Mouse (Mus musculus) 3134 (cell line): ENCODE data around the gene Lrrc41.

ENCODE experiments used
- DNase-seq: peaks from one replicate; pipeline ENCODE4 v3.0.0-alpha.2; 2011; ENCODE audit warnings: low spot score; ENCODE audit not compliant: insufficient read length; ENCODE audit errors: extremely low read depth

Lrrc41 gene

GRCm38 (mm10) chr4:116074861-116075620, at the start of gene Lrrc41, which contains the start of gene Uqcrh:
Gene Lrrc41, plus strand, starts transcription at chr4:116075269.
Gene Uqcrh, minus strand, starts transcription at chr4:116075071.
- DNase-seq = peak; percentile 90

DNA sequence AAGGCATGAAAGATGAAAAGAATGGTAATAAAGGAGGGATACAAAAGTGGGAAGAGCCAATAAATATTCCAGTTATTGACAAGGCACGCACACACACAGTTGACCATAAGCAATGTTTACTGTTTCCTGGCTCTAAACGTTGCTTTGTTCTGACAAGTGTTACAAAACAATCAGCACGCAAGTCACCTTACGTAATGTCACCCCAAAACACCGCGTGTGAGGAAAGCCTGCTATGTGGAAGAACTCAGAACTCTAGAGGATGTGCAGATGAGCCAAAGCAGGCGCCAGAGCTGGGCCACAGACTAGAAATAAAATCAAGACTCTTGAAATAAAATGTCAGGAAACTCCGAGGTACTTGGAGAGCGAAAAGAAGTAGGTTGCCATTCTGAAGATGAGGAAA, 42.2 kb upstream of the Lrrc41 start:
- no peak for DNase-seq

GRCm38 (mm10) chr4:116033374-116033773, 41.7 kb upstream of the Lrrc41 start:
- DNase-seq = no peak

DNA sequence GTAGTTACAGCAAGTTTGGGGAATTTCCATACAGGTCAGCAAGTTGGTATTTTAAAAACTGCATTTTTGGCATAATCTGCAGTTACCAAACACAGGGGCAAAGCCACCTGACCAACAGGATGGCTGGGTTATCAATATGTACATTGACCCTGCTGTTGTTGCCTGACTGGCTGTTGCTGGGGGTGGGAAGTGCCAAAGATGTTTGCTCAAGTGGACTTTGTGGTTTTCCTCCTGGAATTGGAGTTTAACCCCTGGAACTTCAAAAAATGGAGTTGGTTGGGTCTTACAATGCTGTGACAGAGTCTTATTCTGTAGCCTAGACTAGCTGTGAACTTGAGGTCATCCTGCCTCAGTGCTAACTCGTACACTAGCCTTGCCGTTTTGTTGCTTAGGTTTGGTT, 34.6 kb upstream of the Lrrc41 start:
- no peak for DNase-seq

- no peak for DNase-seq
These were observed 32.9 kb upstream of the Lrrc41 start for GRCm38 (mm10) chr4:116042186-116042585.

GRCm38 (mm10) chr4:116046604-116047003, 28.5 kb upstream of the Lrrc41 start:
- DNase-seq = no peak

GRCm38 (mm10) chr4:116047681-116048080, 27.4 kb upstream of the Lrrc41 start:
- no peak for DNase-seq

DNA sequence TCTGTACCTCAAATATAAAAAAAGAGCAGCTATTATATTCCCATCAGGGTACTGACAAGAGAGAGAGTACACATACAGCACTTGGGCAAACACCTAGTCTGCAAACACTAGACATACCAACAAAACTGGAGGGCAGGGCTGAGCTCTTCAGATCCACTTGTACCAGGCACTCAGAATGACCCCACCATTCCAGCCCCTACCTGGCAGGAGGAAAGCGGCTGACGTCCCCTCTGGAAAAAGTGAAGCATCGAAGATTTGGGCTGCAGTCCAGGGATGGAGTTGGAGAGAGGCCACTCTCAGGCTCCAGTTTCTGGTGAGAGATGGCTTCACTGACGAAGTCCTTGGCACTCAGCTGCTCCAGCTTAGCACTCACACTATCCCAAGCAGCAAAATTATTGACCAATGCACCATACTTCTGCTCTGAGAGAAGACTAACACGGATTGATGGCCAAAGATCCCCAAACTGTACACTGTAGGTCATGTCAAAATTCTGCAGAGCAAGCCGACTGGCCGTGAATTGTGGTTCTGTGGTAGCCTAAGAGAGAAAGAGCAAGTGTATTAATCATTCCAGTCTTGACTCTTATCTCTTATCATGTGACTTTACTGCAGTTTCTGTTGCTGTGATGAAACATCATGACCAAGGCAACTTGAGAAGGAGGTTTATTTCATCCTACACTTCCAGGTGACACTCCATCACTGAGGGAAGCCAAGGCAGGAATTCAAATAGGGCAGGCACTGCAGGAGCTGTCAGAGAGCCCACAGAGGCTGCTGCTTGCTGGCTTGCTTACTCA, 26.7 kb upstream of the Lrrc41 start:
- no peak for DNase-seq

GRCm38 (mm10) chr4:116049211-116049610, 25.9 kb upstream of the Lrrc41 start:
- no peak for DNase-seq

GRCm38 (mm10) chr4:116052526-116053293, 22.4 kb upstream of the Lrrc41 start:
- DNase-seq = no peak

DNA sequence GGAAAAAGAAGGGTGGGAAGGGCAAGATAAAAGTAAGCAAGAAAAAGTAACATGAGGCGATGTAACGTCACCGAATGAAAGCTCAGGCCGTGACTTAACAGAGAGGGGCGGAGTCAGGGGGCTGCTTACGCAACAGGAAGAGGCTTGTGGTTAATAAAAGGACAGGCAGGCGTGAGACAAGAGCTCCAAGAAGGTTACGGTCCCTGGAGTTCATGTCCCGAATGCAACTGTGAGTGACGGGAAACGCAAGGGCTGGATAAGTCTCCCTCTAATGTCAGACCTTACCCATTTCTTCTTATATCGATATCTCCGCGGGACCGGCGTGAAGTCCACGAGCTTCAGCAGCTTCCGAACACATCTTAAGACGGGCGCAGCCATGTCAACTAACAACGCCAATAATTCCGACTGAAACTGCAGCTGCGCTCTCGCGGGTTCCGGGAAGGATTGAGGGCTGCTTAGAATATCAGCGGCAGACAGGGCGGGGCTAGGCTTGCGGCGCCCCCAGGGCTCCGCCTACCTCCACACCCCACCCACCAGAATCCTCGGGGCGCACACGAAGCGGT, 21.6 kb upstream of the Lrrc41 start, which contains the start of gene Nsun4:
TSS of gene Nsun4 (minus strand) at position 478 of the 563 bp plus-strand sequence.
- DNase-seq = peak; percentile 95

DNA sequence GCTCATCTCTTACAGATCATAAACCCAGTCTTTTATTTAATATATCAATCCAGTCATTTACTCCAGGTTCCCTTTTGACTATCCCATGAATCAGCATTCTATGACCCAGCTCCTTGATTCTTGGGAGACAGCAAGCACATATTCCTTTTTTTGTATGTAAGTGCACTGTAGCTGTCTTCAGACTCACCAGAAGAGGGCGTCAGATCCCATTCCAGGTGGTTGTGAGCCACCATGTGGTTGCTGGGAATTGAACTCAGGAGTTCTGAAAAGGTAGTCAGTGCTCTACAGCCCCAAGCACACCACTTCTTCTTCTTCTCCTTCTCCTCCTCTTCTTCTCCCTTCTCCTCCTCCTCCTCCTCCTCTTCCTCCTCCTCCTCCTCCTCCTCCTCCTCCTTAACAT, 17.5 kb upstream of the Lrrc41 start:
- no peak for DNase-seq

DNA sequence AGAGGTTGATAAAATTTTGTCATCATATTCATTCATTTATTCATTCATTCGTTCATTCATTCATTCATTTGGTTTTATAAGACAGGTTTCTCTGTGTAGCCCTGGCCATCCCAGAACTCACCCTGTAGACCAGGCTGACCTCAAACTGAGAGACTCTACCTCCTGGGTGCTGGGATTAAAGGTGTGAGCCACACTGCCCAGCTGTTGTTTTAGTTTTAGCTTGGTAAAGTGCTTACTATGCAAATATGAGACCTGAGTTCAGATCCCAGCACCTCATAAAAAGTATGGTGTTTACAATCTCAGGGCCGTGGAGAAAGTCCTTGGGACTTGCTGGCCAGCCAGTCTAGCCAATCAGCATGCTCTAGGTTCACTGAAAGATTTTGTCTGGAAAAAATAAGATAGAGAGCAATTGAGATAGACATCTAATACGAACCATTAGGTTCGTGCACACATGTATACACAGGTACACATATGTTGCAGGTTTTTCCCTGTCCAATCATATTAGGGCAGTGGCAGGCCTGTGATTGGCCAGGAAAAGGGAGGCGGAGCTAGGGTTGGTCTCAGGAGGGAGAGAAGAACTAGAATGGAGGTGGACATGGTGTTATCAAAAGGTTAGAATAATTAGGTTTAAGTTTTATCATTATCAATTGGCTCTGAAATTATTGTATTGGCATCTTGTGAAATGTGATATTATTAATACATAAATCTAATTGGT, 15.9 kb upstream of the Lrrc41 start:
- DNase-seq = no peak

GRCm38 (mm10) chr4:116063855-116064254, 11.2 kb upstream of the Lrrc41 start:
- DNase-seq = no peak

DNA sequence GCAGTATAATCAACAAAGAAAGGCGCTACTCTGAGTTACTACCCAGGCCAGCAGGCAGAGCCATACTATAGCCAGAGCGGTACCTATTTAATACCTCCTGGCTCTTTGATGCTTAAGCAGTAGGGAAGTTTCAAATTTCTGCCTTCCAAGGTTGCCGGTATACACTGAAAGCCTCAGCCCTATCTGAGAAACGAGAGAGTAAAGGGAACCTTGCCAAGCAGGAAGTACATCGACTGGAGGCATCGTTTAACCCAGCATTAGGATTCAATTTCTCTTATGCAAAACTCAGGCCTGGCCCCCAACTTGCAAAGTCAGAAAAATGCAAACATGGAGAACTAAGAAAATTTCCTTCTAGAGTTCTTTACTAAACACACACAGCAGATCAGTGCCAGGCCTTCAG, 5.0 kb upstream of the Lrrc41 start:
- DNase-seq = no peak

- no peak for DNase-seq
These were observed 1.9 kb upstream of the Lrrc41 start for GRCm38 (mm10) chr4:116073146-116073545.

DNA sequence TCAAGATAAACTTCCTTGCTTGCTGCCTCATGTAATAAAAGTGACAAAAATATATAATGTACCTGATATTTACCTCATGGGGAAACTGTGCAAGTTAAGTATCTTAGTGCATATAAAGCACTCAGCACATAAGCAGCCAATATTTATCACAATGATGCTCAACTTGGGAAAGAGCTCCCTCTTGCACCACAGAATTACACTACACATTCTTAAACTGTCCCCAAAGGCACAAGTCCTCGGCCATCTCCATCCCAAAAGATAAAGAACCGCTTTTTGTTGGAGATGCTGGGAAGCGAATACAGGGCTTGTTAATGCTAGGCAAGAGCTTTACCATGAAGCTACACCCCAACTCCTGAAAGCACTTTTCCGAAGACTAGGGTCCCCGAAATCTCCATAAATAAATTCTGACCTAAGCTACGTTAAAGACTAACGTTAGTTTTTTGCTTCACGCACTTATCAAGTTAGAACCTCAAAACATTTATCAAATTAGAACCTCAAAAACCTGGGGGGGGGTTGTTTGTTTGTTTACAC, 859 bp upstream of the Lrrc41 start:
- DNase-seq = no peak

DNA sequence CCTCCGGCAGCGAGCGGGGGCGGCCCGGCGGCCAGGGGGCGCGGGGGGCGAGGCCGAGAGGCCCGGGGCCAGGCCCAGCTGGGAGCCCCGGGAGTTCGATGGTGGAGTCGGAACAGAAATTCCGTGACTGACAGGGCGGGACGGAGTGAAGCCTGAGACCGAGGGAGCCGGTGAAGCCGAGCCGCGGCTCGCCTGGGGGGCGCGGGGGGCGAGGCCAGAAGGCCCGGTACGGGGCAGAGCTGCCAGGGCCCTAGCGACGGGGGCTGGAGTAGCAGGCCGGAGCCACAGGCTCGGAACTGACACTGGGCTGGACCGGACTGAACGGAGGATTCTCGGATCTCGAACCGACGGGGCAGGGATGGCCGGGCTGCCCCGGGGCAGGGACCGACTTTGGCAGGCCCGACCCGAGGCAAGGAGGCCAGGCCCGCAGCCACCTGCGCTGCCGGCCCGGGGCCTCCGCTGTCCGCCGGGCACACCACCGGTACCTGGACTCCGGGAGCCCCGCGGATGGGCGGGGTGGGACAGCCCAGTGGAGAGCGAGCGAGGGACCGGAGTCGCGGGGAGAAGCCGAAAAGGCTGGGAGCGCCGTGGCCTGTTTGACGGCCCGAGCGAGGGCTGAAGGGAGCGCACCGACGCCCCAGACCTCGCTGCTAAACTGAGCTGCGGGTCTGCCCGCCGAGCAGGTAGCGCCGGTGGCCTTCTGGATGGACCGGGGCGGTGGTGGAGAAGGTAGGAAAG, 731 bp downstream of the Lrrc41 start:
- peak; percentile 73 for DNase-seq
